Mouse (Mus musculus) midbrain, embryonic 15.5 days (tissue): ENCODE results near the gene Fam129c. TPM values are rescaled to one million over a fixed set of nuclear protein-coding genes. Genes with fewer than 3 reads are reported as not detected.

Experiments
- ATAC-seq: fragments of 200-750 bp; cut with Nextera tagmentation; replicated peaks from 2 replicates; pipeline ENCODE4 v1.8.0; 2017; ENCODE audit warnings: moderate TSS enrichment
- H3K27ac ChIP-seq: fragments of 300-500 bp; sonication (generic); 2 replicates; pipeline ENCODE4 v1.5.1; 2015; ENCODE audit warnings: mild to moderate bottlenecking, inconsistent platforms
- H3K27me3 ChIP-seq: fragments of 300-500 bp; sonication (generic); replicated peaks from 2 replicates; pipeline ENCODE4 v1.6.1; 2015; ENCODE audit warnings: inconsistent platforms
- H3K36me3 ChIP-seq: fragments of 300-500 bp; sonication (generic); replicated peaks from 2 replicates; pipeline ENCODE4 v1.6.1; 2015; ENCODE audit warnings: inconsistent platforms
- H3K4me1 ChIP-seq: fragments of 300-500 bp; sonication (generic); 2 replicates; pipeline ENCODE4 v1.6.1; 2015; ENCODE audit warnings: inconsistent platforms
- H3K4me2 ChIP-seq: fragments of 300-500 bp; sonication (generic); 2 replicates; pipeline ENCODE4 v1.6.1; 2015; ENCODE audit warnings: inconsistent platforms, mild to moderate bottlenecking, moderate library complexity
- H3K4me3 ChIP-seq: fragments of 300-500 bp; sonication (generic); 2 replicates; pipeline ENCODE4 v1.5.1; 2015; ENCODE audit warnings: mild to moderate bottlenecking, inconsistent platforms
- H3K9ac ChIP-seq: fragments of 300-500 bp; sonication (generic); 2 replicates; pipeline ENCODE4 v1.6.1; 2015; ENCODE audit warnings: mild to moderate bottlenecking, inconsistent platforms
- H3K9me3 ChIP-seq: fragments of 300-500 bp; sonication (generic); 2 replicates; pipeline ENCODE4 v1.6.1; 2016; ENCODE audit warnings: inconsistent platforms
- WGBS: fragments of 180-500 bp; shearing (Covaris S2); methylation state at CpG from one replicate; pipeline ENCODE4 v1.1.7; 2015; ENCODE audit warnings: mixed read lengths; 5-methylcytosine and 5-hydroxymethylcytosine counted together
- polyA plus RNA-seq: library from polyadenylated mRNA; unstranded; fragments of >200 nt; fragmentation: Nextera tagmentation; extraction: Ambion mirVana; gene quantifications from 2 replicates; pipeline ENCODE4 v1.2.1, GENCODE M21; 2015

The Fam129c gene
- polyA plus RNA-seq, 1 experiment from 2014 or later, result 9.3 TPM

- no peak overlapping the region for H3K4me2 ChIP-seq
- WGBS, result 91% methylated on average over 9 of the region's 9 CpGs
- ATAC-seq, result no peak
- no peaks in the 10 kb centered on the region for H3K9me3 ChIP-seq
- H3K4me1 ChIP-seq, result peaks cover 18% of the 10 kb centered on the region
- 0 out of 2 replicates have a peak overlapping the region, but pooled peaks have one; percentile 18 for H3K27ac ChIP-seq
- peaks cover 12% of the 10 kb centered on the region for H3K27me3 ChIP-seq
- no peak overlapping the region for H3K4me3 ChIP-seq
- no peak overlapping the region for H3K9ac ChIP-seq
- peaks cover 14% of the 10 kb centered on the region for H3K36me3 ChIP-seq
Observed at GRCm38 (mm10) chr8:71626753-71627152, 29.3 kb downstream of the Fam129c start.

DNA sequence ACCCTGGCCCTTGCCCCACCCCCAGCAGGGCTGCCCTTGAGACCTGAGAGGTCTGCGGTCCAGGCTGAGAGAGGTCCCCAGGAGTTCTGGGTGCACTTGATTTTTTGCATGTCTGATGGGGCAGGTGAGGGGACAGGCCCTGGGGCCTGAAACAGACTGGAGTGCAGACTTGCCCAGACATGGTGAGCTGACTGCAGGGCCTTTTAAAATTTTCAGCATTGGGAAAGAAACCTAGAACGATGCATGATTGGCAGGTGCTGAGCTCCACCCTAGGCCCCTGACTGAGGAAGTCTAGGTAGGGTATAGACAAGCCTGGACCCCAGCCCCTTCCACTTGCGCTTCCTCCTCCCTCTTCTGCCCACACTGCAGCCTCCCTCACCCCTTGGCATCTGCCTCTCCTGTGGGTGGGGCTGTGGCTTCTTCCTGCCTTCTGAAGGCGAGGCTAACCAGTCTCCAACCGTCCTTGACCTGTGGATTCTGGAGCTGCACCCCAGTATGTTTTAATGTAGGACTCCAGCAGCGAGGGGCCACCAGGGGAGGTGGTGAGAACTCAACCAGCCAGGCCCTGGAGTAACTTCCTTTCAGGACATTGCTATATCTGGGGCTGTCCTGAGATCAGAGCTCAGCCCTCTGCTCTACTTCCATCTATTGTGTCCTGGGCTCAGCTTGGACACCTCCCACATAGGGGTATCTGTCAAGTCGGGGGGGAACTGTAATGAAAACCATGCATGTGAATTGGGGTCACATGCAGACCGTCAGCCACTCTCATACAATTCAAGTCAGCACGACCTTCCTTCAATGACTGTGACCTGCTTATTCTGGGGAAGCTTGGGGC is 30.0 kb downstream of the Fam129c start:
- H3K36me3 ChIP-seq, result peaks cover 7% of the 10 kb centered on the region

GRCm38 (mm10) chr8:71628396-71629095 is 31.1 kb downstream of the Fam129c start:
- ATAC-seq, result no peak
- Histone ChIP-seq H3K9ac (peak overlapping the region; percentile 51), H3K4me3 (peak overlapping the region; percentile 49), H3K27ac (peak overlapping the region; percentile 84), H3K27me3 (peaks cover 12% of the 10 kb centered on the region), H3K9me3 (no peaks in the 10 kb centered on the region), H3K4me1 (peaks cover 18% of the 10 kb centered on the region), H3K4me2 (peak overlapping the region; percentile 84), H3K36me3 (no peaks in the 10 kb centered on the region; the same call in 1 of the 2 replicates)
- WGBS, result 10% methylated on average over 16 of the region's 16 CpGs

More for the DNA sequence above, 30.0 kb downstream of the Fam129c start:
- Histone ChIP-seq H3K27ac (0 out of 2 replicates have a peak overlapping the region, but pooled peaks have one; percentile 18), H3K9ac (no peak overlapping the region), H3K4me1 (peaks cover 18% of the 10 kb centered on the region), H3K4me2 (no peak overlapping the region), H3K4me3 (no peak overlapping the region), H3K27me3 (peaks cover 12% of the 10 kb centered on the region), H3K9me3 (no peaks in the 10 kb centered on the region)
- ATAC-seq, result no peak
- 53% methylated on average over 9 of the region's 9 CpGs for WGBS

DNA sequence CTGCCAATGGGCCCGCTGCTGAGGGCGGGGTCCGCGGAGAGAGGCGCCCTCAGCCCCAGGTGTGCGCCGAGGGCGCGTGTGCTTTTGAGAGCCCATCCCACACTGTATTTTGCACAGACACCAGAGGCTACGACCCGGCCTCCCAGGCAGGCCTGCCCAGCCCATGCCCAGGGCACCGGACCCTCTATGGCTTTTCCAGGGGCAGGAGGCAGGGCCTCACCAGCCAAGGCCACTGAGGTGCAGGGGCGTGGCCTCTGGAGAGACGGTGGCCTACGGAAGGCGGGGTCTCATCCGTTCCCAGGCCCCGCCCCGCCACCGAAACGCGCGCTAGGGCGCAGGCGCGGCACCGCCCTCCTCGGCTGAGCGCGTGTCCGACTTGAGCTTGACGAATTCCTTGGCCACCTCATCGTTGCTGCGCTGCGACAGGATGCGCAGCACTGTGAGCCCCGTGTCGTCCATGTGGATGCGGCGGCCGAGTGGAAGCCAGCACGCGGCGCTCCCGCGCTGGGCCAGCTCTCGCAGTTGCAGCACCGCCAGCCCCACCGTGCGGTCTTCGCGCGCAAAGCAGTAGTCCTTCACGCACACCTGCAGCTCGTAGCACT is 31.7 kb downstream of the Fam129c start:
- Histone ChIP-seq H3K4me1 (peaks cover 19% of the 10 kb centered on the region), H3K27me3 (peaks cover 12% of the 10 kb centered on the region), H3K4me3 (peak overlapping the region; percentile 49), H3K36me3 (no peaks in the 10 kb centered on the region; the same call in 1 of the 2 replicates), H3K4me2 (peak overlapping the region; percentile 84), H3K27ac (peak overlapping the region; percentile 84), H3K9me3 (no peaks in the 10 kb centered on the region), H3K9ac (peak overlapping the region; percentile 51)
- ATAC-seq, result peak; percentile 86
- under 1% methylated on average over 55 of the region's 55 CpGs for whole genome bisulfite sequencing

GRCm38 (mm10) chr8:71629781-71630212 is 32.3 kb downstream of the Fam129c start:
- Histone ChIP-seq H3K27ac (peak overlapping the region; percentile 84), H3K4me2 (peak overlapping the region; percentile 84), H3K9ac (peak overlapping the region; percentile 51), H3K4me1 (peaks cover 25% of the 10 kb centered on the region), H3K4me3 (peak overlapping the region; percentile 49), H3K9me3 (no peaks in the 10 kb centered on the region), H3K27me3 (peaks cover 13% of the 10 kb centered on the region), H3K36me3 (no peaks in the 10 kb centered on the region)
- ATAC-seq, result peak; percentile 29
- WGBS, result 2% methylated on average over 25 of the region's 25 CpGs

GRCm38 (mm10) chr8:71630761-71631160 is 33.3 kb downstream of the Fam129c start:
- Histone ChIP-seq H3K9me3 (no peaks in the 10 kb centered on the region), H3K4me3 (no peak overlapping the region), H3K27ac (no peak overlapping the region), H3K4me1 (peaks cover 27% of the 10 kb centered on the region), H3K4me2 (no peak overlapping the region), H3K9ac (no peak overlapping the region), H3K36me3 (0 out of 2 replicates have a peak, but pooled peaks cover 3% of the 10 kb centered on the region), H3K27me3 (peaks cover 19% of the 10 kb centered on the region)
- 86% methylated on average over 6 of the region's 6 CpGs for WGBS
- ATAC-seq, result no peak

GRCm38 (mm10) chr8:71631897-71632296 is 34.4 kb downstream of the Fam129c start:
- 58% methylated on average over 2 of the region's 2 CpGs for WGBS
- Histone ChIP-seq H3K27ac (no peak overlapping the region), H3K9ac (no peak overlapping the region), H3K27me3 (peaks cover 19% of the 10 kb centered on the region), H3K4me3 (no peak overlapping the region), H3K36me3 (0 out of 2 replicates have a peak, but pooled peaks cover 5% of the 10 kb centered on the region), H3K4me1 (peaks cover 27% of the 10 kb centered on the region), H3K4me2 (no peak overlapping the region), H3K9me3 (no peaks in the 10 kb centered on the region)
- ATAC-seq, result no peak

GRCm38 (mm10) chr8:71633164-71633563 is 35.7 kb downstream of the Fam129c start:
- H3K4me1 ChIP-seq, result peaks cover 27% of the 10 kb centered on the region
- H3K9ac ChIP-seq, result no peak overlapping the region
- H3K9me3 ChIP-seq, result no peaks in the 10 kb centered on the region
- 6% methylated on average over 19 of the region's 22 CpGs for WGBS
- no peak overlapping the region for H3K4me3 ChIP-seq
- 0 out of 2 replicates have a peak, but pooled peaks cover 5% of the 10 kb centered on the region for H3K36me3 ChIP-seq
- no peak overlapping the region for H3K27ac ChIP-seq
- H3K27me3 ChIP-seq, result peaks cover 19% of the 10 kb centered on the region
- ATAC-seq, result no peak
- no peak overlapping the region for H3K4me2 ChIP-seq

- Histone ChIP-seq H3K4me3 (no peak overlapping the region), H3K27ac (peak overlapping the region; percentile 68), H3K9me3 (no peaks in the 10 kb centered on the region), H3K27me3 (peaks cover 23% of the 10 kb centered on the region), H3K4me2 (peak overlapping the region; percentile 25), H3K9ac (no peak overlapping the region; the same call in 1 of the 2 replicates), H3K36me3 (peaks cover 6% of the 10 kb centered on the region; the same call in 1 of the 2 replicates), H3K4me1 (peaks cover 20% of the 10 kb centered on the region)
- 6% methylated on average over 26 of the region's 26 CpGs for WGBS
- peak; percentile 50 for ATAC-seq
Observed at GRCm38 (mm10) chr8:71633981-71634667, 36.7 kb downstream of the Fam129c start.

DNA sequence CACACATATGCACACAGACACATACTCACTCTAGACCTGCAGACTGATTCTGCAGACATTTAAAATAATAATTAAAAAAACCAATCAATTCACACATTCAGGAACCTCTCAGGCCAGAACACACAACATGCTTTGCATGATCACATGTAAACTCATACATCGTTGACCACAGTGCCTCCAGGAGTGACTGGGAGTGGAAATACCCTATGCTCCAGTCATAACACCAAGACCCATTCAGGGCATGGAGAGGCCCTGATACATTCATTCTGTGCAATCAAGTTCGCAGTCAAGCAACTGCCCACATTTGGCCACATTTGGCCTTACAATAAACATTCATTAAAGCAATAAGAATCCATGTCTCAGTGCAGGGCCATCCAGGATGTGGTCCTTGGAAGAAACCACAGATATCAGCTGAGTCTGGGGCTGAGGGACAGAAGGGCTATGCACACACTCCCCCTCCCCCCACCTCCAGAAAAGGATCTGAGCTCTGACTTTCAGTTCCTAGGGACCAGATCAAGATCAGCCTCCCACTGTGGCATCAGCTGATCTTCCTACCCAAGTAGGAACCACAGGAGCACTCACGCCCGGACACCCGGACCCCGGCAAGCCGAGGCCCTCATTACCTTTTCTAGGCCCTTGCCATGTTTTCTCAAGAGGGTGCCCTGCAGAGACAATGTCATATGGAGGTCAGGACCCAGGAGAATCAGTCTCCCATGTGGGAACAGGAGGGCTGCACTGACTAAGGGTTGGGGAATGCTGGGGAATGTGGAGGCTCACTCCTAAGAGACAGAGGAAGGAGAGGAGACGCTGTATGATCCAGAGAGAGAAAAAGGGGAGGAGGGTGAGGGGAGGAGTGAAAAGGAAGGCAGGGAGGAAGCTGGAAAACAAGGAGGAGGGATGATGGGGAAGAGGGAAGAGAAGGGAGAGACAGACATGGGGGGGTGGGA is 40.0 kb downstream of the Fam129c start:
- Histone ChIP-seq H3K9ac (no peak overlapping the region), H3K4me2 (no peak overlapping the region), H3K27ac (no peak overlapping the region), H3K9me3 (no peaks in the 10 kb centered on the region), H3K27me3 (peaks cover 11% of the 10 kb centered on the region; the same call in 1 of the 2 replicates), H3K4me3 (no peak overlapping the region), H3K4me1 (peaks cover 9% of the 10 kb centered on the region), H3K36me3 (peaks cover 25% of the 10 kb centered on the region; the same call in 1 of the 2 replicates)
- no peak for ATAC-seq
- WGBS, result 61% methylated on average over 8 of the region's 8 CpGs
